Mouse (Mus musculus) retina, embryonic 14.5 days (tissue): ENCODE measurements around the gene Mfsd11.
"Not testable (repeated sequence)": the region's sequence is repeated elsewhere in the genome, so short reads cannot be mapped to it uniquely, and the experiment has no call there.

Source experiments
- DNase-seq: peaks from one replicate; pipeline ENCODE4 v3.0.0-alpha.2; 2015; ENCODE audit warnings: low spot score

Mfsd11 gene

GRCm38 (mm10) chr11:116848086-116848876, 4.0 kb upstream of the Mfsd11 start:
- no peak for DNase-seq

GRCm38 (mm10) chr11:116848877-116849178, 3.4 kb upstream of the Mfsd11 start:
- not testable (repeated sequence) for DNase-seq

- no peak for DNase-seq
These were observed 2.7 kb upstream of the Mfsd11 start for GRCm38 (mm10) chr11:116849587-116849986.

GRCm38 (mm10) chr11:116850085-116850484, 2.2 kb upstream of the Mfsd11 start:
- no peak for DNase-seq

GRCm38 (mm10) chr11:116850833-116851477, 1.3 kb upstream of the Mfsd11 start:
- DNase-seq = no peak

- no peak for DNase-seq
These were observed 507 bp upstream of the Mfsd11 start for GRCm38 (mm10) chr11:116851576-116852290.

GRCm38 (mm10) chr11:116852891-116853511, 761 bp downstream of the Mfsd11 start, which contains the start of gene Srsf2:
TSS of gene Srsf2 (minus strand) at chr11:116853094.
- DNase-seq = peak; percentile 98

- peak; percentile 97 for DNase-seq
These were observed 1.3 kb downstream of the Mfsd11 start for GRCm38 (mm10) chr11:116853512-116853928.

GRCm38 (mm10) chr11:116854279-116854678, 2.0 kb downstream of the Mfsd11 start:
- no peak for DNase-seq

GRCm38 (mm10) chr11:116857183-116857850, 5.1 kb downstream of the Mfsd11 start:
- DNase-seq = no peak

- no peak for DNase-seq
These were observed 12.2 kb downstream of the Mfsd11 start for GRCm38 (mm10) chr11:116864444-116864843.

- no peak for DNase-seq
These were observed 13.8 kb downstream of the Mfsd11 start for GRCm38 (mm10) chr11:116865945-116866585.

GRCm38 (mm10) chr11:116868129-116868528, 15.9 kb downstream of the Mfsd11 start:
- no peak for DNase-seq

GRCm38 (mm10) chr11:116869223-116869622, 17.0 kb downstream of the Mfsd11 start:
- no peak for DNase-seq

- no peak for DNase-seq
These were observed 17.4 kb downstream of the Mfsd11 start for GRCm38 (mm10) chr11:116869641-116870040.

GRCm38 (mm10) chr11:116871538-116871937, 19.3 kb downstream of the Mfsd11 start:
- no peak for DNase-seq

- no peak for DNase-seq
These were observed 21.7 kb downstream of the Mfsd11 start for GRCm38 (mm10) chr11:116873987-116874386.

GRCm38 (mm10) chr11:116878454-116878853, 26.2 kb downstream of the Mfsd11 start:
- no peak for DNase-seq

- no peak for DNase-seq
These were observed 28.6 kb downstream of the Mfsd11 start for GRCm38 (mm10) chr11:116880839-116881238.

GRCm38 (mm10) chr11:116881440-116881839, 29.2 kb downstream of the Mfsd11 start:
- no peak for DNase-seq

- no peak for DNase-seq
These were observed 30.2 kb downstream of the Mfsd11 start for GRCm38 (mm10) chr11:116882446-116882845.
